Mouse (Mus musculus) brain, embryonic 14.5 days (tissue): ENCODE results near the gene Rfc1. TPM values are rescaled to one million over a fixed set of nuclear protein-coding genes. Genes with fewer than 3 reads are reported as not detected.

Experiments
- DNase-seq: peaks from one replicate; pipeline ENCODE4 v3.0.0-alpha.2; 2011; ENCODE audit warnings: low read depth
- CTCF ChIP-seq: fragments of 200-500 bp; IDR thresholded peaks from 2 replicates; pipeline ENCODE4 v1.5.1; 2012; ENCODE audit warnings: inconsistent platforms, mild to moderate bottlenecking, moderate library complexity, borderline replicate concordance; ENCODE audit not compliant: insufficient read depth, insufficient read length; ENCODE audit errors: extremely low read depth
- POLR2A ChIP-seq: fragments of 200-500 bp; IDR thresholded peaks from 2 replicates; pipeline ENCODE4 v1.6.1; 2012; ENCODE audit warnings: mild to moderate bottlenecking, inconsistent platforms, borderline replicate concordance; ENCODE audit not compliant: poor library complexity, insufficient read depth, insufficient read length, severe bottlenecking; ENCODE audit errors: extremely low read depth
- polyA plus RNA-seq: library from polyadenylated mRNA; depleted of rRNA; stranded (reverse); fragments of >200 nt; gene quantifications from 2 replicates; pipeline ENCODE4 v1.2.3, GENCODE M21; 2012; rRNA removed

Rfc1 gene
- polyA plus RNA-seq, 1 experiment: 21.0 TPM

GRCm38 (mm10) chr5:65231289-65232003, 104.0 kb downstream of the Rfc1 start:
- peak; percentile 58 for DNase-seq
- TF ChIP-seq CTCF (no peak), POLR2A (no peak)

- no peak for DNase-seq
- TF ChIP-seq CTCF (no peak), POLR2A (no peak)
These were observed 111.4 kb downstream of the Rfc1 start for GRCm38 (mm10) chr5:65224056-65224455.

GRCm38 (mm10) chr5:65221037-65221436, 114.4 kb downstream of the Rfc1 start:
- DNase-seq: no peak
- no peak for TF ChIP-seq CTCF
- no peak for TF ChIP-seq POLR2A

- TF ChIP-seq POLR2A (no peak), CTCF (no peak)
- DNase-seq: no peak
These were observed 117.9 kb downstream of the Rfc1 start for GRCm38 (mm10) chr5:65217305-65218269.

GRCm38 (mm10) chr5:65213321-65213720, 122.1 kb downstream of the Rfc1 start:
- peak; percentile 66 for DNase-seq

More at GRCm38 (mm10) chr5:65213321-65213720, 122.1 kb downstream of the Rfc1 start:
- TF ChIP-seq POLR2A: no peak
- peak; percentile 87 for TF ChIP-seq CTCF

Other genes starting within 250 kb of the Rfc1 start
- gene Tmem156, start 243.5 kb downstream of the Rfc1 start, polyA plus RNA-seq: 0.08 and 0.11 TPM in 2 replicates
- 49.5 and 54.6 TPM in 2 replicates for gene Klhl5, start 228.1 kb downstream of the Rfc1 start, polyA plus RNA-seq
- gene Wdr19, start 136.0 kb downstream of the Rfc1 start, polyA plus RNA-seq: 14.7 and 16.7 TPM in 2 replicates
- 0.13 and 0.14 TPM in 2 replicates for gene Klb, start 12.6 kb upstream of the Rfc1 start, polyA plus RNA-seq
- 765 and 780 TPM in 2 replicates for gene Rpl9, start 55.8 kb upstream of the Rfc1 start, polyA plus RNA-seq
- 33.3 and 35.3 TPM in 2 replicates for gene Lias, start 55.8 kb upstream of the Rfc1 start, polyA plus RNA-seq
- gene Ugdh, start 100.3 kb upstream of the Rfc1 start, polyA plus RNA-seq: 39.2 and 40.0 TPM in 2 replicates
- gene Gm43552, start 157.2 kb upstream of the Rfc1 start, polyA plus RNA-seq: not detected in 2 replicates
- gene Smim14, start 201.5 kb upstream of the Rfc1 start, polyA plus RNA-seq: 118 and 119 TPM in 2 replicates
- gene Ube2k, start 201.6 kb upstream of the Rfc1 start, polyA plus RNA-seq: 88.9 and 105 TPM in 2 replicates